Mouse (Mus musculus) MEL (cell line): ENCODE data around the gene Plekhj1.

Source experiments
- CTCF ChIP-seq, 3 experiments: IDR thresholded peaks in 2 of 3; conservative IDR thresholded peaks in 1 of 3; 2 replicates each; pipeline ENCODE4 v1.5.1; 2011 to 2012; ENCODE audit warnings: low read length in 3 of 3, low read depth in 2 of 3, mild to moderate bottlenecking in 2 of 3, improper control_type of control experiment in 1 of 3, inconsistent platforms in 1 of 3, mixed read lengths in 1 of 3, moderate library complexity in 1 of 3; ENCODE audit not compliant: control insufficient read depth in 1 of 3, insufficient read depth in 1 of 3, poor library complexity in 1 of 3, severe bottlenecking in 1 of 3
- TAL1 ChIP-seq: IDR thresholded peaks from 2 replicates; pipeline ENCODE4 v1.6.1; 2012; ENCODE audit warnings: mild to moderate bottlenecking, inconsistent platforms, low read length, moderate library complexity, mixed read lengths

GRCm38 (mm10) chr10:80763502-80763901 is 34.9 kb downstream of the Plekhj1 start:
- TF ChIP-seq CTCF (IDR thresholded peaks at IDR 0.05 in 2 of 3, conservative IDR thresholded peaks at IDR 0.05 in 1 of 3; ENCODE audit: control insufficient read depth in 1 of 3, insufficient read depth in 1 of 3, low read depth in 2 of 3, low read length in 3 of 3, poor library complexity in 1 of 3, severe bottlenecking in 1 of 3): no peak
- no peak for TF ChIP-seq TAL1
